Comparison of ENCODE assay signal across 8 mouse cellular contexts in the genomic region with DNA sequence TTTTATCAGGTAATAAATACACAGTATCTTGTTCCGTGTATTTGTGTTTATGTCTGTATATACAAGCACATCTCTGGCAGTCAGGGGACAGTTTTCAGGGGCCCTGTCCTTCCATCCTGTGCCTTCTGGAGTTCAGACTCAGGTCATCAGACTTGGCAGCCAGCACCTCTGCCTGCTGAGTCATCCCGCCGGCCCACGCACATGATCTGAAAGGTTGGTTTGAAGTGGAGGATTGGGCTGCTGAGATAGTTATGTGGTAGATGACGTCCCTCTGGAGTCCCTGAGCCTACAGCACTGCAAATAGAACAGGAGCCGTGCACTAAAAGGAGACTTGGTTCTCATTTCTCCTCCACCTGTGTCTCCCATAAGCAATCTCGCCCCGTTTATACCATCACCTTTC. TPM values are rescaled to one million over a fixed set of nuclear protein-coding genes. Genes with fewer than 3 reads are reported as not detected.
DNase-seq lines count a peak whose midpoint lies in the region; ATAC-seq lines count a peak whose summit lies in the region.

No protein-coding gene starts in this region.

- 38% methylated on average over 8 of the region's 8 CpGs for WGBS in heart, embryonic 16.5 days
- 94% methylated on average over 8 of the region's 8 CpGs for WGBS in midbrain, embryonic 10.5 days

- no peaks in the 10 kb centered on the region for H3K27me3 ChIP-seq in heart, embryonic 16.5 days (ENCODE audit: control insufficient read depth, insufficient read depth, low read length)
- peaks cover 6% of the 10 kb centered on the region; the same call in 1 of the 2 replicates for H3K27me3 ChIP-seq in midbrain, embryonic 10.5 days (ENCODE audit: low read depth, poor library complexity, severe bottlenecking)

- no peak overlapping the region for H3K27ac ChIP-seq in heart, embryonic 16.5 days (ENCODE audit: low read length)
- H3K27ac ChIP-seq in midbrain, embryonic 10.5 days (replicated peaks): no peak overlapping the region

- H3K4me2 ChIP-seq in heart, embryonic 16.5 days (ENCODE audit: low read depth, low read length): no peak overlapping the region

- H3K9me3 ChIP-seq in heart, embryonic 16.5 days (replicated peaks; ENCODE audit: control insufficient read depth, low read length): no peaks in the 10 kb centered on the region
- H3K9me3 ChIP-seq in midbrain, embryonic 10.5 days (replicated peaks): no peaks in the 10 kb centered on the region

- peaks cover 11% of the 10 kb centered on the region for H3K4me1 ChIP-seq in heart, embryonic 16.5 days (ENCODE audit: control insufficient read depth, insufficient read depth, low read length)
- peaks cover 10% of the 10 kb centered on the region for H3K4me1 ChIP-seq in midbrain, embryonic 10.5 days

- peaks cover 41% of the 10 kb centered on the region for H3K36me3 ChIP-seq in heart, embryonic 16.5 days (ENCODE audit: control insufficient read depth, insufficient read depth)
- peaks cover 57% of the 10 kb centered on the region for H3K36me3 ChIP-seq in midbrain, embryonic 10.5 days

- peak; percentile 35 for DNase-seq in ovary, adult 18-20 months (ENCODE audit: low spot score)
- no peak for DNase-seq in ovary, postnatal 10 days (ENCODE audit: low spot score)
- peak; percentile 86 for DNase-seq in adrenal gland, postnatal 14 days
- DNase-seq in right cerebral cortex, postnatal 36 days (ENCODE audit: low spot score in 2 of 2): no peak
- DNase-seq in embryo, embryonic 11 days: no peak
- no peak for DNase-seq in midbrain, embryonic 10.5 days (ENCODE audit: low spot score)

- ATAC-seq in heart, embryonic 16.5 days (replicated peaks; ENCODE audit: extremely low read depth, insufficient read depth, low FRiP score): peak; percentile 76
- ATAC-seq in megakaryocyte progenitor cell, adult 5-6 weeks (replicated peaks; ENCODE audit: poor library complexity): peak; percentile 72

- H3K4me3 ChIP-seq in heart, embryonic 16.5 days (ENCODE audit: low read length): no peak overlapping the region
- no peak overlapping the region for H3K4me3 ChIP-seq in midbrain, embryonic 10.5 days

- H3K9ac ChIP-seq in heart, embryonic 16.5 days (ENCODE audit: low read length): no peak overlapping the region

RNA-seq across cellular contexts. Expression of a gene that starts 54.8 kb away (rescaled TPM):
- total RNA-seq in adrenal gland, postnatal 14 days (2021): 0.63 and 1.1 TPM in 2 replicates
- 0.04 TPM in 1 of 2 replicates, not detected in the other for polyA plus RNA-seq in heart, embryonic 16.5 days (2015; fragmentation: Nextera tagmentation; extraction: Ambion mirVana)
- not detected in 2 replicates for total RNA-seq in megakaryocyte progenitor cell, adult 5-6 weeks (2015)
- total RNA-seq in megakaryocyte progenitor cell, adult 5-6 weeks (2017): not detected in 2 replicates
- 61.8 and 70.6 TPM in 2 replicates for polyA plus RNA-seq in midbrain, embryonic 10.5 days (2016; fragmentation: Nextera tagmentation; extraction: Ambion mirVana)

Comparison
In these comparisons a context has a peak if more than half of its experiments do, and no peak if none do; other contexts are left out.
1. DNase-seq: peak in ovary, adult 18-20 months (single experiment) and adrenal gland, postnatal 14 days (single experiment); none in ovary, postnatal 10 days (single experiment), right cerebral cortex, postnatal 36 days (0 of 2), embryo, embryonic 11 days (single experiment) and midbrain, embryonic 10.5 days (single experiment).